Mouse (Mus musculus) ovary, postnatal 36 days (tissue): ENCODE results near the gene Dab1.

ENCODE experiments used
- DNase-seq: peaks from one replicate; pipeline ENCODE4 v3.0.0; 2022; ENCODE audit warnings: low spot score, mixed read lengths

Gene Dab1

DNA sequence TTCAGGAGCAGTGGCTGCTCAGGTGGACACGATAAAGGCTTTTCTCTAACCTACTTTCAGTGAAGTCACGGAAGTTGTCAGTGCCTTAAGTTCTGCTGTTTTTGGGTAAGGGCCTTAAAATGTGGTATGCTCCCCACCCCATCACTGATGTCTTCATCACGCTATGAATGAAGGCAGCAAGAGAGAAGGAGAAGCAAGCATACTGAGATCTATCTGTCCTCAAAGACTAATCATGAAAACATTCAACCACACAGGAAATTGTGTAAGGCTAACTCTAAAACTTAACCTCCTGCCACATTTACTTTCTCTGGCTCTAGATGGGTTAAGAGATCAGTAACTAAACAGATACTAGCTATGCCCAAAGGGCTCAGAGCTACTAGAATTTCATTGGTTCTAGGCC lies 1050.2 kb downstream of the Dab1 start:
- DNase-seq, result no peak

DNA sequence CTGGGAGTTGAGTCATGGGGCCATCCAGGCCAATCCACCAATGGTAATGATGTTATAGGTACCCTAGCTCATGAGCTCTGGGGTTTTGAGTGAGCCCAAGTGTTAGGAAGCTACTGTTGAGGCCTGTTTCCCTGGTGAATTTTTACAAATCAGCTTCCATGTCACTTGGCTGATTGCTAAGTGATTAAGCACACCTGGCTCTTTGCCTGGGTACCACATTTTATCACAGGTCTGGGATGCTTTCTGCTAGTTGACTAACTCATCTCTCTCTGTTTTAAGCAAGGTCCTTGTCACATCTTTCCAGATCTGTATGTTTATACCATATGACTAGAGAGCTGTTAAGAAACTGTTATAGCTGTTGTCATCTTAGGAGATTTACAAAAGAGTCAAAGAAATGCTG lies 1051.6 kb downstream of the Dab1 start:
- DNase-seq, result no peak

DNA sequence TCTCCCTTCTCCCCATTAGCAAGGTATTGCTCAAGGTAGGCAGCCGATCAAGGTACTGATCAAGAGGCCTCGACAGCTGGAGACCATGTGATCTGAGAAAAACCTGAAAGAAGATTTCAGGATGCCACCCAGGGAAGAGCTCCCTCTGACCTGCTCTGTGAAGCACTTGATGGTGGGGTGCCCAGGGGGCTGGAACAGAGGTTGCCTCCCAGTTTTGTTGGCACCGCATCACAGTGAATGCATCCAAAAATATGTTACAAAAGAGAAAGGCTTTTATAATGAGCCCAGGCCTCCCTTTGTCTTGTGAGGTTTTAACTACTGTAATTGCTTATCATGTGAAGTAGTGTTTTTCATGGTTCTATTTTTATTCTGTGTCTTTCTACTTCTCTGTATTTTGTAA lies 1054.2 kb downstream of the Dab1 start:
- no peak for DNase-seq

DNA sequence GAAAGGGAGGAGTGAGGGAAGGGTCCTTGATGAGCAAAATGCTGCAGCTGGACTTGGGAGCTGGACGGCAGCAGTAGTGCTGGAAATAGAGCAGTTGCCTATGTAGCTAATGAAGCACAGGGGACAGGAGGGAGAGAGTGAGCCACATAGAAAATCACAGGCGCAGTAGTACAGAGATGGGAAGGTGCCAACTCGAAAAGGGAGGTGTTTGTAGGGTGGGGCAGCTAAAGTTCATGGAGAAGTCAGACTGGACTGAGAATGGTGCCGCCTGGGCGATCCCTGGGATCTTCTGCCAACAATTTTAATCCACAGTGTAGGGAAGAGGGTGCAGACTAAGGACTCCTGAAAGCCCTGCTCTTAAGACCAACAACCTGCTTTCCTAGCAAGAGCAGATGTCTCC lies 1055.5 kb downstream of the Dab1 start:
- no peak for DNase-seq

DNA sequence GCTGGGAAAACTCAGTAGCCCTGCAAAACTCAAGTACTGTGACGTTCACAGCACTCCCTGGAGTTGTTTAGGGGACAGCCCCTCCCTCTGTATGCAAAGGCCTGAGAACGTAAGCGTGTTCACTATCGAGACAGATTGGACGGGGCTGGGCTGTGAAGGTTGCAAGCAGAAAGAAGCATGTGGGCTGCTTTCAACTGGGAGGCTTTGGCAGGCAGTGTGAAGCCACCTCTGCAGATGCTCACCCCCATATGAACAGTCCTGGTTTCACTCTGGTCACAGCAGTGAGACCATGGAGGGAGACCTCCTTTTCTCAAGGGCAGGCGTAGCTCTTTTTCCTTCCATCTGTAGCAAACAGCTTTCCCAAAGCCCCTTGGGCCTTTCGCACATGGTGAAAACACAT lies 1059.1 kb downstream of the Dab1 start:
- no peak for DNase-seq

DNA sequence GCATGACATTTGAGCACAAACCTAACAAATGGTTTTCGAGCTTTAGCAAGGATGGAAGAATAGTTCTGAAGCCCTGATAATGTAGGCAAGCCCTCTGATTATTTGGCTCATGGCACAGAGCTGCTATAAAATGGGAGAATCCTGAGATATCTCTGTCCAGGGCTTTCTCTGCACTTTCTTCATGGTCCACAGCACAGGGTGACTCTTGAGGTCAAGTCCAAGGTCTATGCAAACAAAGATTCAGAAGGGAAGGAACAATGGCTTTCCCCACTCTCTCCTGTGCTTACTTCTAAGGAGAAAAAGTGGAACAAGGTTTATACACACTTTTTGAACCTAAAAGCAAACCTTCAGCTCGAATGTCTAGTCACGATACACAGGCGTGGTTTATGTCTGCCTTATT lies 1061.3 kb downstream of the Dab1 start:
- DNase-seq, result no peak

DNA sequence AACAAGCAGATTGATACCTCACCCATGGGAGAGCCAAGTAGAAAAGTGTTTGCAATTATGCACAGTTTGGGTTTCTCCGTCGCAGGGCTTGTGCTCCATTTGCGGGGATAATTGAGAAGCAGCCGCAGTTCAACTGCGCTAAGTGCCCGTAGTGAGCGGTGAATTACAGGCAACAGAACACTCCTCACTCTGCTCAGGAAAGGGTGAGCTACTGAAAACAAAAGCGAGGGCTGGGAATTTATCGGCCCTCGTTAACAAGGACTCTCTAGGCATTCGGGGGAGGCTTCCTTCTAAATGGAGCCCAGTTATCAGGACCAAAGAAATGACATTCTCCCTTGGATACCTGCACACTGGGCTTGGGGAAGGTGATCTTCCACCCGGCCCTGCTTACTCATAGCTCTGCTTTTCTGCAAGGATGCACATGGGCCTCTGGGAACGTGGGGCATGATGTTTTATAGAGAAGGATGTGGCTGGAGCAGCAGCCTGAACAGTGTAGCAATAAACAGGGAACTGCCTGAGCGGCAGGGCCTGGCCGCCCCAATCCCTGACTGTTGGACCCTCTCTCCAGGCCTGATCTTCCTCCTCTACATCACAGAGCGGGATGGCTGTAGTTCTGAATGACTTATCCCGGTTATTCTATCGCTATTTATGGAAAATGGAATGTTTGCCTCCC lies 1067.1 kb downstream of the Dab1 start:
- no peak for DNase-seq

DNA sequence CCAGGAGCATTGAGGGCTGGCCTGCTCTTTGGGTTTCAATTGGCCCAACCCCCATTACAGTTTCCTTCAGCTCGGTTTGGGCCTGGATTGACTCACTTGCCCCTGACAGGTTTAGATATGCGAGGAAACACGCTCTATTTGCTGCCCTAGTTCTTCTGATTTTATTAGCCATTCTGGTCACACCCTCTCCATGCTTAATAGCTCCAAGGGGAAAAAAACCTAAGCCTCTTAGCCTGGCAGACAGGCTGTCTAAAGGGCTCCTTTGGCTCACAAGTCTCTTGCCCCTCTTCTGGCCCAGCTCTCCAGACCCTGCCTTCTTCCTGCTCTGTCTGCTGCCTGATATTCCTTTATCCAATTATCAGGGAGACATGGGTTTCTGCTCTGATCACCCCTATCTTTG lies 1069.9 kb downstream of the Dab1 start:
- DNase-seq, result no peak

DNA sequence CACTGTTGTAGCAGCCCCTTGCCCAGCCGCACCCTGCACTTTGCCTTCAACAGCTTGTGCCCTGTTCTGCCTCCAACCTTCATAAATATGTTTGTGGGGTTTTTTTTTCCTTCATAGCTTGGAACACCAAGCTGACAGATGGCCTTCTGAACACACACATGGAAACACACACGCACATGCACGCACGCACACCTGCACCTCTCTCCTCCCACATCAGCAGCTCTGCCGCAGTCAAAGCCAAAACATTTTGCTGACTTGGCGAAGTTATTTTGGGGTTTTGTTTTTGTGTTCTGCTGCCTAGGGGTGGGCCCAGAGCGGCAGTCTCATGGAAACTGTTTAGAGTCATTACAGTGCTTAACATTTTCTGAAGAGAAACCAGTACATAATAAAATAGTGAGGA lies 1071.9 kb downstream of the Dab1 start:
- no peak for DNase-seq

DNA sequence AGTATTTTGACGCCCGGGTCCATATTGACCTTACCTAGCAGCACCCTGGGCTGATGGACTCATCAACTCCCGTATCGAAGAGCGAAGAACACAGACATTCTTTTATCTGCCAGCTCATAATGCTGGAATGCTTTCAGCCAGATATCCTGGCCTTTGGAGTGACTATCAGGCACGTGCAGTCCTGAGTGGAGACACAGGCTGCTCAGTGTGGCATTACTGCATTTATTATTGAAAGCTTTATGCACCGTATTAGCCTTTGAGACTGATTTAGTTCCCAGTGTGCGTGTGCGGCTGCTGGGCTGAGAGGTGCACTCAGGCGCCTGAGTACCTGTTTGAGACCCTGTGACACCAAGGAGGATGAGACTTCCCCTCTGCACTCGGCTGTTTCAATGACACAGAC lies 1075.0 kb downstream of the Dab1 start:
- no peak for DNase-seq

DNA sequence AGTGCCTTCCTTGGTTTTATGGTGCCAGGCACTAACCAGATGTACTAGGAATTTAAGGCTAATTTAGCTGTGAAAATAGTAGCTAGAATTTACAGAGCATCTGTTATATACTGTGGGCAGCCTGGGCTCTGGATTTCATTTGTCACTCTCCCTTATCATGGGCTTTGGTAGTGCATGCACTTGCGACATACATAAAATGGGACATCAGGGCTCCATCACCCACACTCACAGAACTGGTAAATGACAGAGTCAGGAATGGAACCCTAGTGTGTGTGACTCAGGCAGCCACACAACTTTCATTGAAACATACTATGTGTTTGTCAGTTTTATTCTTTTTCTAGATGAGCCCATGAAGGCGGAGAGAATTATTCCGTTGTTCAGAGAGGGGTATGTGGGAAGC lies 1077.4 kb downstream of the Dab1 start:
- no peak for DNase-seq

DNA sequence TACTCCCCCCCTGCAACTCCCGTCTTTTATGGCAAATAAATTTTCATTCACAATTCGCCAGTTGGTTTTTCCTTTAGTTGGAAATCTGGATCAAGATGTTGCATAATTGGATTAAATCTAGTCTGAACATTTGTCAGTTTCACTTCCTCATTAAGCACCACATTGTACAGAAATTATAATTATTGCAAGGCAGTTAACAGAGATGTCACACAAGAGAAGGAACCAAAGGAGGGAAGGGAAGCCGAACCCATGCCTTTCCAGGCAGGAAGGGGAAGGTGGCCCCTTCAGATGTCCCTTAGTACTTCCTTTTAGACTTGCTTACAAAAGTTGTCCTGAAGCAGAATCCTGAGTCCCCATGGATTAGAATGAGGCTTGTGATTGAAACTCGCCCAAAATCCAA lies 1078.5 kb downstream of the Dab1 start:
- no peak for DNase-seq

DNA sequence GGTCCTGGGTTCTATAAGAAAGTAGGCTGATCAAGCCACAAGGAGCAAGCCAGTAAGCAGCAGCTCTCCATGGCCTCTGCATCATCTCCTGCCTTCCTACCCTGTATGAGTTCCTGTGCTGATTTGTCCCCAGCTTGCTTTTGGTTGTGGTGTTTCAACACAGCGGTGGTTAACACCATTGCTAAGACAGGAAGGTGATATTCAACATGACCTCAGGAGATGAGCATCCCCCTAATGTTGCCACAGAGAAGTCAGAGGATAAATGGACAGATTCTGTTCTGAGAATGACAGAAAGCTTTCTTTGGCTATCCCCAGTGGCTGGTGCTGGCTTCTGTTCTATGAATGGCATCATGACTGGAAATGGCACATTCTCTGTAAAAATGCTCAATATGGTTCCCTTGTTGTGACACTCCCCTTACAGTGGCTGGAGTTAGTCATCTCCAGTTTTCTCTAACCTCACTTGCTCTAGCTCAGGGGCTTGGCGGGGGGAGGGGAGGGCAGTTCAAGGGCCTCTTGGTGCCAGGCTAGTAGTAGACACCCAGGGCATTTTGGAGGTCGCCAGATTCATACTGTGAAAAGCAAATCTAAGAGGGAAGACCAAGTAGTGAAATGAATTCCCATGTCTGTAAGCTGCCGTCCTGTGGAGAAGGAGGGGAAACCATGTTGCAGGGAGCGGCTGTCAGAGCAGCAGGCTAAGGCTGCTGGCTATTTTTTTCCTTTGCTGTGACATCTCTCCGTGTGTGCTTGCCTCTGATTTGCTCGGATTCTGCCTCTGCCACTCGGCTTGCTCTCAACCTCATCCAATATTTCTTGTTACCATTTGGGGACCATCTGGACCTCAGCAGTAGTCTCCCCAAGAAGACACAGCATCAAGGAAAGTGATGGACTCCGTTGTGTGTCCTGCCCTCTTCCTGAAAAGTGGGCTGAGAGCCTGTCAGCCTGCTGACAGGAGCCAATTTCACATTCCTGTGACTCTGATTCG lies 1086.8 kb downstream of the Dab1 start:
- no peak for DNase-seq

DNA sequence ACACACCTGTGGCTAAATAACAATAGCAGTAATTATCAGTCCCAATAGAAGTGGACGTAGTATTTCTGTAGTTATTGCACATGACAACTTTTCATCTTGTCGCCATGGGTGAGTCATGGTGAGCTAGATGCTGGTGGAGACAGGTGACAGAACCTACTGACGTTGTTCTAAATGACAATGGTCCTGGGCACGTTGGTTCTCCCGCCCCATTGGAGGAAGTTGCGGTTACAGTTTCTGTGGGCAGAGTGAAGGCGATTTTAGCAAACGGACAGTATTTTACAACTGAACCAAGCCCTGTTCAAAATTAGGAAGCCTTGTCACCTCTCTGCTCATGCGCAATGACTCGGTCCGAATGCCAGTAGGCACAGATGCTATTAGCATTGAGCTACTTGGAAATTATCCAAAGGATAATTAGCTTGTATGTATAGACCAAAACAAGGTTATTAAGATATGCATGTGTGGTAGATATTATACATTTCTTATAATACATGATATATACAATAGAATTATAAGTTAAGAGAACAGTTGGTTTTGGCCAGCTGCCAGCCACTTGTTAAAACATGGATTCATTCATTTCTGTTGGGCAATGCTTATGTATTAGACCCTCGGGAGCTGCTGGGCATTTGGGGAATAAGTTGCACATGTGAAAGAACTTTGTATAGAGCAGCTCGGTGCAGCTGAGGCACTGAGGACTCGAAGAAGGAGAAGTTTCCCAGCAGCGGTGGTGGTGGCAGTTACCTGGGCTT lies 1093.4 kb downstream of the Dab1 start:
- DNase-seq, result no peak

DNA sequence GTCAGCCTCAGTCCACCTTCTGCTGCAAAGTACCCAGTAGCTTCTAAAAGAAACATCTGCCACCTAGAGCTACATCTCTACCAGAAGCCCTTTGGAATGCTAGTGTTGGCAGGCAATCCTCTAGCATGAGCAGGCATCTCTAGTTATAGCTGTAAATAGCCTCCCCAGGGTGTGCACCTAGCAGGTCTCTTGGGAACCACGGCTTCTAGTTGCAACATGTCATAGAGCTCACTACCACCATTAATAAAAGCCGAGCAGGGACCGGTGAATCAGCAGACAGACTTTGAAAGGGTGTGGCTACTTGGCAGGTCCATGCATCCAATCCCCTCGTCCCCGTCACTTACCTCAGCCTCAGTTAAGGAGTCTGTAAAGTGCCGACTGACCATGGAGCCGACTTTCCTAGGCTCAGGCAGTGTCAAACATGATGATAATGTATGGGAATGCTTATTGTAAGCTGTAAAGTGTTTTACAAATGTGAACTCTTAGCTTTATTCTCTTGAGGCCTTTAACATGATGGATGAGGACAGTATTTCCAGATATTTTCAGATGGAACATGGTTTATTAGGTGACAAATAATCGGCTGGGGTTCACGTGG lies 1095.9 kb downstream of the Dab1 start:
- no peak for DNase-seq

DNA sequence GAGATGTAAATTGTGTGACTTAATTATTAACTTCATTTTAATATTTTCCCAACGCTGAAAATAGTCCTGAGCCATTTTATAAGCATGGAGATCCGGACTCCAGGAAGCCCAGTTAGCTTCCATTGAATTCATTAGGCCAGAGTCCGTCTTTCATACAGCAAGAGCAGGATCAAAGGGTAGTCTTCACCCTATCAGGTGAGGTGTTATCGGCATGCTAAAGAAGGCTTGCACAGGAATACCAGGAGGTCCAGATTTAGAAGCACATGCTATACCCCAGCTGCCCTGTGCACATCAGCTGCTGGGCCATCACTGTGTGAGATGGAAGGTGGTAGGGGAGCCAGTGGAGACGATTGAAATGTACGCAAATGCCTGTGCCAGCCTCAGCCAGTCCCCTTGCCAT lies 1096.7 kb downstream of the Dab1 start:
- no peak for DNase-seq

DNA sequence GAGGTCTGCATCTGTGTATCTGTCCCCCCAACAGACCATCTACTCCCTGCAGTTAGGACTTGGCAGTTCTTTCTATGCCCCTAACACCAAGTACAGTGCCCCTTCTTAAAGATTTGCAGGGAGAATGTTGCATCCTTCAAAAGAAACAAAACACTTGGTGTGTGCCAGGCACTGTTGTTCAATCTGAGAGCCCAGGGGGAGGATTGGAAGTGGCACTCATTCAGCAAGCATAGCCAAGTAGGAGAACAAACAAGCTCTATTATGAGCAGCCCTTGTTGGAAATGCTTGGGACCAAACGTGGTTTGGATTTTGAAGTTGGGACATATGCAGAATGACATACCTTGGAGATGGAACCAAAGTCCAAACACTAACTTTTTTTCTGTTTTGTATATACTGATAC lies 1097.3 kb downstream of the Dab1 start:
- DNase-seq, result no peak

DNA sequence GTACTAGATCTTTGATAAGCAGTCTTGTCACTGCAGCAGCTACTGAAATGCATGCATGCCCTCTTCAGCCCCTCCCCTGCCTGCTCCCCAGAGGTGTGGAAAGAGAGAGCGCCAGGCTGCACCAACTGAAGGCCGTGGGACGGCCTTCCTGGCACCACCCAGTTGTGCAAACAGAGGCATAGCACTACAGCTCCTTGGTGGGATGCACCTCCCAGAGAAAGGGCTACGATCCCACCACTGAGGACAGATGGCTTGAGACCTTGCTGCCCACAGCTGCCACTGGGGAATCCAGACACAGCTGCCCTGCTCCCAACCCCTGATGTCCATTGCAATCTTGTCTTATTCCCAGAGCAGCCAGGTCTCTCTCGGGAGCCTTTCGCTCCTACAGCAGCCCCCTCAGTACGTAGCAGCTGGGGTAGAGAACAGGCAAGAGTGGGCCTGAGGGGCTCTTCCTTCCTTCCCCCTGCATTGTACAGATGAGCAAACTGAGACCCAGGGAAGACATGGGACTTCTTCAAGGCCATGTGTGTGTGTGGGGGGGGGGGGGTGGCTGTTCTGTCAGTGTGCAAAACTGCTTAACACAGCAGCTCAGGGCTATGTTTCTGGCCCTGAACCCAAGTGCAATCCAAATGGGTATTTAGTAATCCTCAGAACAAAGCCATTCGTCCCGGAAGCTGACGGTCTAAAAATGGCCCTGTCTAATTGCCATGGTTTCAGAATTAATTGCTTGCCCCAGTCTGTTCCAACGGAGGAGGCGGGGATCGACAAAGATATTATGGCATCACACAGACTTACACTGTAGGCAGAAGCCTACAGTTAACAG lies 1100.0 kb downstream of the Dab1 start:
- no peak for DNase-seq

DNA sequence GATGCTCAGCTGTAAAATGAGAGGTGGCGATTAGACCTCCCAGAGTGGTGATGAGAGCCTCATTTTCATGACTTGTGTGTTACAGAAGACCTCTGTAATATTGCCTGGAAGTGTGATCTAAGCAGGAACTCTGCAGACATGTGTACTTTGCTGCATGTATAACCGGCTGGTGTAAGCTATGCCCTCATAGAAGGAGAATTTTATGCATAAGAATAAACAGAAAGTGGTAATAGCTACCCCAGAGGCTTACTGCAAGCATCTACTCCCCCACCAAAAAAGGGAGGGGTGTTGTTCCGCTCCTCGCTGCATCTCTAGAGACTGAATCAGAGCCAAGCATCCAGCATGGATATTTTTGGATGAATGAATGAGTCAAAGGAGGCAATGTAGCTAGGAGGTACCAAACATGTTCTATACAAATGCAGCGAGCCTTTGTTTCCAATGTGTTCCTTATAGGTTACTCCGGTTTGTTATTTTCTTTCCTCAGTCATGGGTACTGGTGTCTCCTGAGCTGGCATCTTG lies 1104.4 kb downstream of the Dab1 start:
- no peak for DNase-seq

DNA sequence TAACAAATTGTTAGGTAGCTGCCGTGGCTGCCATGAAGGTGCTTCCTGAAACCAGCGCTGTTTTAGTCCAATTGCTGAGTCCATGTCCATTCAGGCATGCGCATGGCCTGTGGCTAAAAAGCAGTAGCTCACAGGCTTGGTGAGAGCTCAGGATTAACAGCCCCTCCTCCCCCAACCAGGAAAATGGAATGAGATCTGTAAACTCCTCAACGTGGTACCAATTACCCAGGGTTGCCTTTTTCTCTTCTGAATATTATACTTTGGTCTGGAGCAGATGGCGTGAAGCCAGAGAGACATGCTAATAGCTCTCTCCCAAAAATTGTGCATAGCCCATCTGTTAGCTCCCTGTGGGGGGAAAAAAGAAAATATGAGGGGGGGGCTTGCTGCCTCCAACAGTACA lies 1105.1 kb downstream of the Dab1 start:
- no peak for DNase-seq

DNA sequence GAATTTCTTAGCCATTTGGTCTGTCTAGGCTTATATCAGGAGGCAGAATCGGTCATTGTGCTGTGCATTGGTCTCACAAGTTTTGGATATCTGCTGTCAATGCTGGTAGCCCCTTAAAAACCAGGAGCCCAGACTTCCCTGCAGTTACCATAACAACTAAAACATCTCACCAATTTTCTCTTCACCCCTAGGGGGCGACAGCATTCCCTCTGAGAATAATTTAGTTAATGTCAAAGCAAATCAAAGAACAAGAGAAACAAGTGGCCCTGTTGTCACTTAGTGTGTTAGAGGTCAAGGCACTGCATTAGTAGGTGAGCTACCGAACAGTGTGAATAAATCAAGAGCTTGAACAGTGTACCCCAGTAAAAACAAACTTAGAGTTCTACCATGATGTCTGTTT lies 1106.5 kb downstream of the Dab1 start:
- no peak for DNase-seq
